Mouse (Mus musculus) activated CD4-positive, CD25-positive, alpha-beta regulatory T cell (primary cell): ENCODE results near the gene CK137956. TPM values are rescaled to one million over a fixed set of nuclear protein-coding genes. Genes with fewer than 3 reads are reported as not detected.

Experiments used
- polyA plus RNA-seq, 2 experiments: library from polyadenylated mRNA; unstranded; fragments of 100-300 nt; shearing (Covaris generic); gene quantifications; one replicate each; pipeline ENCODE4 v1.2.1; 2017

CK137956 gene
- polyA plus RNA-seq: not detected

GRCm38 (mm10) chr4:127970901-127971868 lies at the start of gene CK137956:
Gene CK137956, minus strand, starts transcription at chr4:127970951.

GRCm38 (mm10) chr4:127987784-127988455 lies 17.2 kb upstream of the CK137956 start, which contains the start of gene Csmd2:
Gene Csmd2, plus strand, starts transcription at chr4:127987857.

Other genes starting within 250 kb of the CK137956 start
- under 1 TPM in 1 of 2 experiments, not detected in 1; 0.11 TPM for gene Csmd2, start 16.9 kb upstream of the CK137956 start, polyA plus RNA-seq